Mouse (Mus musculus) heart, embryonic 15.5 days (tissue): Measurements from ENCODE around the gene Vmn1r123. TPM values are rescaled to one million over a fixed set of nuclear protein-coding genes. Genes with fewer than 3 reads are reported as not detected.
"Not testable (repeated sequence)": the region's sequence is repeated elsewhere in the genome, so short reads cannot be mapped to it uniquely, and the experiment has no call there.

Source experiments
- ATAC-seq: fragments of 200-750 bp; cut with Nextera tagmentation; replicated peaks from 2 replicates; pipeline ENCODE4 v1.8.0; 2017; ENCODE audit warnings: low read depth, moderate TSS enrichment; ENCODE audit not compliant: insufficient number of reproducible peaks, insufficient read depth, low FRiP score
- H3K27ac ChIP-seq: fragments of 300-500 bp; sonication (generic); 2 replicates; pipeline ENCODE4 v1.5.1; 2015; ENCODE audit warnings: mild to moderate bottlenecking, inconsistent platforms
- H3K27me3 ChIP-seq: fragments of 300-500 bp; sonication (generic); 2 replicates; pipeline ENCODE4 v1.6.1; 2015; ENCODE audit warnings: inconsistent platforms
- H3K36me3 ChIP-seq: fragments of 300-500 bp; sonication (generic); 2 replicates; pipeline ENCODE4 v1.6.1; 2015; ENCODE audit warnings: mild to moderate bottlenecking, inconsistent platforms
- H3K4me1 ChIP-seq: fragments of 300-500 bp; sonication (generic); replicated peaks from 2 replicates; pipeline ENCODE4 v1.6.1; 2015; ENCODE audit warnings: inconsistent platforms
- H3K4me2 ChIP-seq: fragments of 300-500 bp; sonication (generic); 2 replicates; pipeline ENCODE4 v1.6.1; 2015; ENCODE audit warnings: inconsistent platforms, mild to moderate bottlenecking, moderate library complexity
- H3K4me3 ChIP-seq: fragments of 300-500 bp; sonication (generic); 2 replicates; pipeline ENCODE4 v1.5.1; 2015; ENCODE audit warnings: mild to moderate bottlenecking, inconsistent platforms
- H3K9ac ChIP-seq: fragments of 300-500 bp; sonication (generic); 2 replicates; pipeline ENCODE4 v1.6.1; 2015; ENCODE audit warnings: mild to moderate bottlenecking, inconsistent platforms
- H3K9me3 ChIP-seq: fragments of 300-500 bp; sonication (generic); replicated peaks from 2 replicates; pipeline ENCODE4 v1.6.1; 2016; ENCODE audit warnings: inconsistent platforms
- WGBS: fragments of 180-500 bp; shearing (Covaris S2); methylation state at CpG from one replicate; pipeline ENCODE4 v1.1.7; 2015; ENCODE audit warnings: mixed read lengths; 5-methylcytosine and 5-hydroxymethylcytosine counted together
- polyA plus RNA-seq: library from polyadenylated mRNA; unstranded; fragments of >200 nt; fragmentation: Nextera tagmentation; extraction: Ambion mirVana; gene quantifications from 2 replicates; pipeline ENCODE4 v1.2.1, GENCODE M21; 2015

Gene Vmn1r123
- not detected in 2 replicates for polyA plus RNA-seq

DNA sequence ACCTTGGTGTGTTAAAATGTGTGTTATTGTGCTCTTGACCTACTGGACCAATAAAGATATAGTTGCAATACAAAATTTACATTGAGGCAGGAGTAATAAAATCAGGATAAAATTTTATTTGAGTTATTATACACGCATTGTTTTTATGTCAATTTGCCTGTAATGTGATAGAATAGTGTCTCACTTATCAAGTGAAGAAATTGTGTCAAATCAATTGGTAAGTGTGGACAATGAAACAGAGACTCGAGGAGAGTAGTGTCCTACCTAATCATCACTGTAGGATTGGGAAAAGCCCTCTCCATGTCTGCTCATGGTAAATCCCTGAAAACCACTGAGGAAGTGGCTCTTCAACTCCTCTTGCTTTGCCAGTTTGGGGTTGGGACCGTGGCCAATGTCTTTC, at the start of gene Vmn1r123:
Gene Vmn1r123, plus strand, starts transcription at position 301 of the 400 bp plus-strand sequence.
- H3K9ac ChIP-seq, H3K27me3 ChIP-seq, H3K36me3 ChIP-seq, ATAC-seq, H3K4me2 ChIP-seq, H3K9me3 ChIP-seq, H3K4me1 ChIP-seq, H3K27ac ChIP-seq, H3K4me3 ChIP-seq: not testable (repeated sequence)
- WGBS: 9% methylated on average over 1 of the region's 3 CpGs

DNA sequence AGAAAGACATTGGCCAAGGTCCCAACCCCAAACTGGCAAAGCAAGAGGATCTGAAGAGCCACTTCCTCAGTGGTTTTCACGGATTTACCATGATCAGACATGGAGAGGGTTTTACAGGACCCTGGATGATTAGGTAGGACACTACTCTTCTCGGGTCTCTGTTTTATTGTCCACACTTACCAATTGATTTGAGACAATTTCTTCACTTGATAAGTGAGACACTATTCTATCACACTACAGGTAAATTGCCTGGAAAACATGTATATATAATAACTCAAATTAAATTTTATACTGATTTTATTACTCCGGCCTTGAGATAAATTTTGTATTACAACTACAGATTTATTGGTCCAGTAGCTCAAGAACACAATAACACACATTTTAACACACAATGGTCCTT, 28.0 kb upstream of the Vmn1r123 start, which contains the start of gene Vmn1r122:
Gene Vmn1r122, minus strand, starts transcription at position 101 of the 400 bp plus-strand sequence.
- whole genome bisulfite sequencing: 64% methylated on average over 3 of the region's 3 CpGs
- H3K27ac ChIP-seq, H3K27me3 ChIP-seq, H3K4me3 ChIP-seq, H3K4me1 ChIP-seq, H3K4me2 ChIP-seq, H3K9ac ChIP-seq, ATAC-seq, H3K36me3 ChIP-seq, H3K9me3 ChIP-seq: not testable (repeated sequence)

DNA sequence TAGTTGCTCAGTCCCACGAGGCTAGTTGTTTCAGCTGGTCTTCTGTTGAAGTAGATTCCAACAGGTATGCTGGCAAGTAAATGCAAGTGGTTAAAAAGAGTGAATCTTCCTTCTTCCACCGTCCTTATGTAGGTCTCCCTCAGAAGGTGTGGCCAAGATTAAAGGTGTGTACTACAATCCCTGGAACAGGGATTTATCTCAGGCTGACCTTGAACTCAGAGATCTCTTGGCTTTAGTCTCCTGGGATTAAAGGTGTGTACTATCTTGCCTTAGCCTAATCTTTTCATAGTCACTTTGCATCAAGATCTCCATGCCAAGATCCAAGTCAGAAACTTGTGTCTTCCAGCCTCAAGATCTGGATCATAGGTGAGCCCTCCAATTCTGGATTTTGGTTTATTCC, 28.3 kb downstream of the Vmn1r123 start, which contains the start of gene Gm5157:
Gene Gm5157, minus strand, starts transcription at position 101 of the 400 bp plus-strand sequence.
- not testable (repeated sequence) for H3K4me3 ChIP-seq, H3K9ac ChIP-seq, H3K4me1 ChIP-seq, ATAC-seq, H3K27me3 ChIP-seq, H3K9me3 ChIP-seq, H3K36me3 ChIP-seq, H3K27ac ChIP-seq, H3K4me2 ChIP-seq
- 42% methylated on average over 1 of the region's 2 CpGs for WGBS

Other genes starting within 250 kb of the Vmn1r123 start
- gene Vmn1r118, start 249.8 kb upstream of the Vmn1r123 start, polyA plus RNA-seq: not detected in 2 replicates
- not detected in 2 replicates for gene Vmn1r119, start 149.7 kb upstream of the Vmn1r123 start, polyA plus RNA-seq
- not detected in 2 replicates for gene Vmn1r120, start 108.4 kb upstream of the Vmn1r123 start, polyA plus RNA-seq
- gene Vmn1r121, start 63.7 kb upstream of the Vmn1r123 start, polyA plus RNA-seq: not detected in 2 replicates
- gene Vmn1r122, start 28.1 kb upstream of the Vmn1r123 start, polyA plus RNA-seq: not detected in 2 replicates
- gene Gm5157, start 28.2 kb downstream of the Vmn1r123 start, polyA plus RNA-seq: not detected in 2 replicates
- gene Vmn1r124, start 98.4 kb downstream of the Vmn1r123 start, polyA plus RNA-seq: not detected in 2 replicates
- gene Vmn1r125, start 110.0 kb downstream of the Vmn1r123 start, polyA plus RNA-seq: not detected in 2 replicates
- not detected in 2 replicates for gene Vmn1r126, start 139.3 kb downstream of the Vmn1r123 start, polyA plus RNA-seq
- not detected in 2 replicates for gene Vmn1r127, start 157.7 kb downstream of the Vmn1r123 start, polyA plus RNA-seq
- not detected in 2 replicates for gene Vmn1r128, start 187.2 kb downstream of the Vmn1r123 start, polyA plus RNA-seq
- not detected in 2 replicates for gene Vmn1r129, start 199.1 kb downstream of the Vmn1r123 start, polyA plus RNA-seq